Mouse (Mus musculus) adrenal gland, adult 10 weeks (tissue): ENCODE measurements around the gene Plin5. TPM values are rescaled to one million over a fixed set of nuclear protein-coding genes. Genes with fewer than 3 reads are reported as not detected.

Experiments used
- polyA plus RNA-seq: library from polyadenylated mRNA; stranded (reverse); fragments of 350-450 nt; fragmentation: Illumina TruSeq; extraction: RNeasy Lipid Tissue Mini Kit (QIAGEN cat#74804); gene quantifications from one replicate; pipeline ENCODE4 v1.2.3, GENCODE M21; 2014; ENCODE audit warnings: low read depth, low replicate concordance

Plin5 gene
- polyA plus RNA-seq, result 6.5 TPM

DNA sequence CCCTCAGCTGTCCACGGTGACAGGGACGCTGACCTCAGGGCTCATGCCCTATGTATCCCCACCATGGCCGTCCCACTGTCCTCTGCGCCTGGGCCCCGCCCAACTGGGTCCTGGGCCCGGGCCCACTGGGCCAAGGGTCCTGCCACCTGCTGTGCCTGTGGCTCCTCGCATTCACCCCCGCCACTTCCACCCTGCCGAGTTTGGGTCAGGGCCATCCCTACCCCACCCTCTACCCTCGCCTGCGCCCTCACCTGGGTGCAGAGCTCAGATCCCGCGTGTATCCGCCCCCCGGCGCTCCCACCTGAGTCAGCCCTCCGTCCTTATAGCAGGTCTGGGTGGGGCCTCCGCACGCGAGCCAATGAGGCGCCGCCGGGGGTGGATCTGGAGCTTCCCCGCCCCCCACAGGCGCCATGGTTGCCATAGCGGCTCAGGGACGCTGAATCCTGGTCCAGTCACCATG, at the start of gene Plin5:
TSS of gene Plin5 (minus strand) at position 346 of the 460 bp plus-strand sequence.

DNA sequence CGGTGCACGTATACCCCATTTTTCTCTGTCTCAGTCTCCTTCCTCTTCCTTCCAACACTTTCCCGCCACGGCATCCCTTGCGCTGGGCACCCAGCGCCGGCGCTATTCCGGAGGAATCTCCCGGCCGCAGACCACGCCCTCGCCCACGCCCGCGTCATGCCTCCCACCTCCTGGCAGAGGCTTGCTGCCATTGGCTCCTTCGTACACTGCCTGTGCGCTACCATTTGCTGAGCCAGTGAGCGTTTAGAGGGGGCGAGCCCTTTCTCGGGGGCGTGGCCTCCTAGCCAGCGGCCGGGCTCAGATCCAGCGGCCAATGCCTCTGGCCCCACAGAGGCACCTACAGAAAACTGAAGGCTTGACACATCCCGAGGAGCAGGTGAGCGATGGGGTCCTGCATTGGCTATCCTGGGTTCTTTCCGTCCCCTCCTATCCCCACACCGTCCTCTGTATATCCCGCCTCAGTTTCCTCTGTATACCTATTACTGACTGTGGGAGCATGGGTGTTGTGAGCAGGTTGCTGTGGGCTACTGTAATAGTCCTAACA, 44.9 kb upstream of the Plin5 start, which contains the start of gene Tnfaip8l1:
TSS of gene Tnfaip8l1 (plus strand) at position 247 of the 544 bp plus-strand sequence.

DNA sequence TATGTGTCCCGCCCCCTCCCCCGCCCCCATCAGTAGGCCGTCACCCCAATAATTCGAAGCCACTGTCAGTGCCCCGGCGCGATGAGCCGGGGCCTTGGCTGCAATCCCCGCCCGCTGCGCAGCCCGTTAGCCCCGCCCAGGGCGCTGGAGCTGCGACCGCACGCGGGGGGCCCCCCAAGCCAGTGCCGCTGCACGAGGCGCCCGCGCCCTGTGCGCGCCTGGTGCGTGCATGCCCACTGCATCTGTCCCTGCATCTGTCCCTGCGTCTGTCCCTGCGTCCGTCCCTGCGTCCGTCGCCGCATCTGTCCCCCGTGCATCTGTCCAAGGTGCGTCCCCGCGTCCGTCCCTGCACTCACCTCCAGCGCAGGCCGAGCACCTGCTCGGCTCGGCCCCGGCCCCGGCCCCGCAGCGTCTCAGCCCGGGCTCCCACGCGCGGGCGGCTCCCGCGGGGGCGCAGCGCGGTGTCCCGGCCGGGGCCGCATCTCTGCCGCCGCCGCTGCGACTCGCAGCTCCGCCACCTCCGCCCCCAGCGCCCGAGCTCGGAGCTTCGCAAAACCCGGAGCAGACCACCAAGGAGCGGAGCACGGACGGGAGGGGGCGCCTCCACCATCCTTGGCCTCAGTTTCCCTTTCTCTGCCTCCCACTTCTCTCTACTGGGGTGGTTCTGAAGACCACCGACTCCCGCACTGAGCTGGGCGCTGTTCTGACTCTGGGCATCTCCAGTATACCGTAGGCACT, 22.6 kb upstream of the Plin5 start, which contains the start of gene Sema6b:
TSS of gene Sema6b (minus strand) at position 486 of the 738 bp plus-strand sequence.

DNA sequence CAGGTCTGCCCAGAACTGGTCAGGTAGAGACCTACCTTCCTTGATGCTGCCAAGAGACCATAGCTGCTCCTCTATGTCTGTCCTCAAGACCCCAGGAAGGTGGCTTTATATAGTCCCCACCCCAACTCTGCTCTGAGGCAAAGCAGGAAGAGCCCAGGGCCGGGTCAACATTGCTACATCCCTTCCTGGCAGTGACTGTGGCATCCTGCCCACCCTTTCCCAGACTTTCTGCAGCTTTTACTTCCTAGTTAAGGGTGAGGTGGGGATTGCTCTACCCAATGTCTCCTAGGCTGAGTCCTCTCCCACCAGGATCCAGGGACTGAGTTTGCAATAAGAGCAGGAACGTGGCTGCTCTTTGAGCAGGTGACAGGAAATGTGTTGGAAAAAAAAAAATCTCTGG, 4.4 kb upstream of the Plin5 start, which contains the start of gene Lrg1:
TSS of gene Lrg1 (minus strand) at position 176 of the 400 bp plus-strand sequence.

DNA sequence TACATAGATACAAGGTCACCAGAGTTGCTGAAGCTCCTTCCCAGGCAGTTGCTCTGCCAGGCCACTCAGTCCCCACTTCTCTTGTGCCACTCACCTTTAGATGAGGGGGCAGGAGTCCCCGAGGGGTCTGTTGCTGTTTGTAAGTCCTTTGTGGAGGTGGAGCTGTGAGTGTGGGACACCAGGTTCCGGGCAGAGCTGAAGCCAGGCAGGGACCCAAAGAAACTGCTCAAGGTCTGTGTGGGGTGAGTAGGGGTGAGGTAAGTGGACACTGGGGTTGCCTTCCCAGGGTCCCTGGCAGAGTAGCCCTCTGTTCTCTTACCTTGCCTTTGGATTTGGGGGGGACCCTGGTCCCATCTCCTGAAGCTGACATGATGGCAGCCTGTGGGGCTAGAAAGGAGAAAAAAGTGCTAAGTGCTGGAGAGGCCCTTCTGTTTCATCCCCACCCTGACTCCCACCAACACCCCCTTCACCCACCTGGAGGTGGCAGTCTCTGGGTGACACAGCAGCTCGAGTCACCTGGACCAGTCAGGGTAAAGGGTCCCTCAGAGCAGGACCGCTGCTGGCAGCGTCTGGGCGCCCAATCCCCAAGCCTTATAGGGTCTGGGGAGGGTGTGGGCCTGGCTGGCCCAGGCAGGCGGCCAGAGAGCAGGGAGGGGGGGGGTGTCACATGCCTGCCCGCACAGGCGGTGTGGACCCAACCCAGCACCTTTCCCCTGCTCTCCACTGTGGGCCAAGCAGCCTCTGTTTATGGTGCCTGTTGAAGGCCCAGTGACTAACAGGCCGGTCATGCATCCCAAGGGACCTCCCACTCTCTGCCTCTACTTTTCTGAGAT, 8.0 kb downstream of the Plin5 start, which contains the start of gene Plin4:
TSS of gene Plin4 (minus strand) at position 585 of the 833 bp plus-strand sequence.

DNA sequence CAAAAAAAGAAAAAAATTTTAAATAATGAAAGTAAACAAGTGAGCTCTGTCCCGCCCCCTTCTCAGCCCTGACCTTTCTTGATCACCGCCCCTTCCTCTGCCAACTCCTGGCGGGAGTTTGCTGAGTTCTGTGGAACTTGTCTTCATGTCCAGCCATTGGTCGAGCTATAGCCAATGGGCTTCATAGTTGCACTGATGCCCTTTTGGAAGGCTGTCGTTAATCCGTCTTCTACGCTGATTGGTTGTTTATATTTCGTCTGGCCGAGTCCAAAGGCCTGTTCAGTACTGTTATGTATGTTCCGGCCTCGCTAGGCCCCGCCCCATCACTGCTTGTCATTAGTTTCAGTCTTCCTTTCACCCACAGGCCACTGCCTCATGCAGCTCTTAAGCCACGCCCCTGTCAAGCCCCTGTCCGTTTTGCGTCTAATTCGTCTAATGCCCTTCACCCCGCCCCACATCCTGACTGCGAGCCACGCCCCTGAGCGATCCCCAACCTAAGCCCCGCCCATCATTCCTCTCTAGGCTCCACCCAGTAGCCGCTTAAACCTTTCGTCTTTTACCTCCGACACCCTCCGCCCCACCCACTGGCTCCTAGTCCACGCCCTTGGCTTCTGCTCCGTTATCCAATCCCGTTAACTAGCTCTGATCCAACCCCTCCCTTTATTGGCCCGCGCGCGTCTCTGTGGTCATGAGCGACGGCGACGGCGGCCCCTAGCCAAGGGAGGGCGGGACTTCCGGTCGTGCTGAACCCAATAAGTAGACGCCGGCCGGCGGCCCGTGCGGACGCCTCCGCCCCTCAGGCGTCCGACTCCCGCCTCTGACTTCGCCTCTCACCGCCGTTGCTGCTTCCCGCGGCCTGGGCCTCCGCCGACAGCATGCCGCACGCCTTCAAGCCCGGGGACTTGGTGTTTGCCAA, 38.3 kb downstream of the Plin5 start, which contains the start of gene Hdgfl2:
TSS of gene Hdgfl2 (plus strand) at position 755 of the 916 bp plus-strand sequence.

DNA sequence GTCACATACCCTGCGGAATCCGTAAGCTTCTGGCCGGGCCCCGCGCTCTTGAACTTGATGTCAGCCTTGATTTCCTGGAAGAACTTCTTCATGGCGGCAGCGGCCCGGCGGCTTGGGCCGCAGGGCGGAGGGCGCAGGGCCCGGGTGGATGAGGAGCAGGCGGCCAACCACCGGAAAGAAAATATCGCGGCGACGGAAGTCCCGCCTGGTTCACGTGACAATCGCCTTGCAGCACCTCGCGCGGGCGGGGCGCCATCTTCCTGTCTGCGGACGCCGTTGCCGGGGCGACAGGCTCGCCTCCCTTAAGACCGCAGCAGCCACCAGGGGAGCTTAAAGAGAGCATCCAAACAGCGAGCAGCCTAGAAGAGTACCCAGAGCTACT, 42.6 kb downstream of the Plin5 start, which contains the start of gene Ubxn6:
TSS of gene Ubxn6 (minus strand) at position 202 of the 382 bp plus-strand sequence.

Other genes with a start within 250 kb of the Plin5 start
- 18.8 TPM for gene Zfp119a, start 238.7 kb downstream of the Plin5 start, polyA plus RNA-seq
- 30.8 TPM for gene Zfp959, start 225.5 kb downstream of the Plin5 start, polyA plus RNA-seq
- gene Zfp119b, start 168.1 kb downstream of the Plin5 start, polyA plus RNA-seq, result 19.0 TPM
- gene Ebi3, start 165.0 kb downstream of the Plin5 start, polyA plus RNA-seq, result not detected
- gene Yju2, start 158.5 kb downstream of the Plin5 start, polyA plus RNA-seq, result 0.70 TPM
- gene Shd, start 147.1 kb downstream of the Plin5 start, polyA plus RNA-seq, result not detected
- not detected for gene Fsd1, start 131.1 kb downstream of the Plin5 start, polyA plus RNA-seq
- gene Stap2, start 112.0 kb downstream of the Plin5 start, polyA plus RNA-seq, result 0.41 TPM
- gene Mpnd, start 111.9 kb downstream of the Plin5 start, polyA plus RNA-seq, result 0.70 TPM
- 0.82 TPM for gene Sh3gl1, start 81.0 kb downstream of the Plin5 start, polyA plus RNA-seq
- 0.76 TPM for gene Chaf1a, start 77.2 kb downstream of the Plin5 start, polyA plus RNA-seq
- 15.9 TPM for gene Ubxn6, start 42.6 kb downstream of the Plin5 start, polyA plus RNA-seq
- gene Hdgfl2, start 38.0 kb downstream of the Plin5 start, polyA plus RNA-seq, result 3.9 TPM
- gene Plin4, start 7.8 kb downstream of the Plin5 start, polyA plus RNA-seq, result 6.4 TPM
- gene Lrg1, start 4.4 kb upstream of the Plin5 start, polyA plus RNA-seq, result not detected
- gene Sema6b, start 22.7 kb upstream of the Plin5 start, polyA plus RNA-seq, result not detected
- 1.6 TPM for gene Tnfaip8l1, start 44.9 kb upstream of the Plin5 start, polyA plus RNA-seq
- gene Mydgf, start 66.3 kb upstream of the Plin5 start, polyA plus RNA-seq, result 13.2 TPM
- gene Dpp9, start 101.3 kb upstream of the Plin5 start, polyA plus RNA-seq, result 0.41 TPM
- 3.7 TPM for gene Fem1a, start 139.2 kb upstream of the Plin5 start, polyA plus RNA-seq
- gene Ticam1, start 159.2 kb upstream of the Plin5 start, polyA plus RNA-seq, result 0.58 TPM
- gene Plin3, start 175.3 kb upstream of the Plin5 start, polyA plus RNA-seq, result 21.8 TPM
- not detected for gene Arrdc5, start 182.7 kb upstream of the Plin5 start, polyA plus RNA-seq
- 1.9 TPM for gene Uhrf1, start 185.7 kb upstream of the Plin5 start, polyA plus RNA-seq
- gene Kdm4b, start 208.5 kb upstream of the Plin5 start, polyA plus RNA-seq, result 0.99 TPM